Mouse (Mus musculus): ENCODE measurements around the gene Hnf1a.
A peak's percentile ranks its signal among the peaks of the same experiment; 100 is the strongest.
"Not testable (repeated sequence)": the region's sequence is repeated elsewhere in the genome, so short reads cannot be mapped to it uniquely, and the experiment has no call there.

Gene Hnf1a

GRCm38 (mm10) chr5:114942766-114943130, 28.1 kb downstream of the Hnf1a start:
- no peak for DNase-seq

GRCm38 (mm10) chr5:114942074-114942765, 28.7 kb downstream of the Hnf1a start, which contains the start of gene 2210016L21Rik:
2210016L21Rik (plus strand) TSS chr5:114942158.
- peak; percentile 87 to 88 for DNase-seq

- not testable (repeated sequence) for DNase-seq
Observed at GRCm38 (mm10) chr5:114941138-114941537, 29.8 kb downstream of the Hnf1a start.

GRCm38 (mm10) chr5:114935838-114936237, 35.1 kb downstream of the Hnf1a start:
- DNase-seq = no peak

- no peak for DNase-seq
Observed at GRCm38 (mm10) chr5:114933206-114933605, 37.7 kb downstream of the Hnf1a start.

GRCm38 (mm10) chr5:114931626-114932025, 39.3 kb downstream of the Hnf1a start:
- no peak for DNase-seq

GRCm38 (mm10) chr5:114926753-114927152, 44.1 kb downstream of the Hnf1a start:
- no peak for DNase-seq

GRCm38 (mm10) chr5:114926153-114926684, 44.7 kb downstream of the Hnf1a start:
- no peak for DNase-seq

- peak; percentile 58 to 65 for DNase-seq
Observed at GRCm38 (mm10) chr5:114922998-114923473, 47.9 kb downstream of the Hnf1a start, which contains the start of gene Oasl1. Oasl1 (plus strand) TSS chr5:114923240.

- DNase-seq = no peak
Observed at GRCm38 (mm10) chr5:114922366-114922731, 48.5 kb downstream of the Hnf1a start.

- peak; percentile 33 to 42 for DNase-seq
Observed at GRCm38 (mm10) chr5:114921551-114922365, 49.1 kb downstream of the Hnf1a start.

- not testable (repeated sequence) for DNase-seq
Observed at GRCm38 (mm10) chr5:114917357-114917756, 53.5 kb downstream of the Hnf1a start.

GRCm38 (mm10) chr5:114916777-114917176, 54.1 kb downstream of the Hnf1a start:
- DNase-seq = peak; percentile 36 to 42

GRCm38 (mm10) chr5:114915854-114916253, 55.0 kb downstream of the Hnf1a start:
- no peak for DNase-seq

GRCm38 (mm10) chr5:114914855-114915254, 56.0 kb downstream of the Hnf1a start:
- DNase-seq = no peak

- no peak for DNase-seq
Observed at GRCm38 (mm10) chr5:114913686-114914085, 57.2 kb downstream of the Hnf1a start.

GRCm38 (mm10) chr5:114908598-114909305, 62.1 kb downstream of the Hnf1a start:
- DNase-seq = no peak

- peak in 1 of 2 experiments; percentile 52 for DNase-seq
Observed at GRCm38 (mm10) chr5:114902413-114902812, 68.5 kb downstream of the Hnf1a start.
